Mouse (Mus musculus) WW6 (cell line): ENCODE results near the gene Drosha.
"Not testable (repeated sequence)": the region's sequence is repeated elsewhere in the genome, so short reads cannot be mapped to it uniquely, and the experiment has no call there.

Source experiments
- DNase-seq: peaks from one replicate; pipeline ENCODE4 v3.0.0-alpha.2; 2013; ENCODE audit warnings: low read depth, low spot score

Drosha gene

DNA sequence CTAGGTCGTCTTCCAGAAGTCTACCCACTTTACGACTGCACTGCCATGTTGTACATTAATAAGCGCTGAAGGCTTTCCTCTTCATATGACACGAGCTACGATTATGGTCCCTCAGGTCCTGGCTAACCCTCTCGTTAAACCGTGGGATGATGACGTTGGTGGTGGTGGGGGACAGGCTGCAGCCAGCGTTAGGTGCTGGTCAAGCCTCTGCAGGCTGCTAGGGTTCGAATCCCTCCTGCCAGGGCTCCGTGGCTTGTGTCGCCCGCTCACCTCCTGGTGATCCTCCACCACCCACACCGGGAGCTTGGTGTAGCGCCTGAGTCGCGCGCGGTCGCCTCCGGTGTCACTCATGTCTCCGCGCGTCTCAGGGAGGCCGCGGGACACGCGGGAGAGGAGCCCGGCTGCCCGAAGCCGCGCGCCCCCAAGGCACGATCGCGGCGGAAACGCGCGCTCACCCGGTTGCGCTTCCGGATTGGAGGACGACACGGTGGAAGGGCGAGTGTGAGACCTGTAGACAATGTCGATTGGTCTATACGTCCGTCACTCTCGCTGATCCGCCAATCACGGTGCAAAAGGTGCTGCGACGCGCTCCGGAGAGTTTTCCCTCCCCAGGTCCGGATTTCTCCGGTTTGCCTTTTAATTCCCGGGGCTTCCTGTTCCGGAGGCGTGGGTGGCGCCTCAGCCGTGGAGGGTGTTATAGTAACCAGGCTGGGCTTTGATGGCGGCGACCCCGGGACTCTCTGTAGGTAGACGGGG is at the start of gene Drosha, which contains the start of gene 6030458C11Rik:
Gene Drosha (plus strand): TSS at position 619 of the 756 bp plus-strand sequence.
Gene 6030458C11Rik (minus strand): TSS at position 453 of the 756 bp plus-strand sequence.
- peak; percentile 93 for DNase-seq

GRCm38 (mm10) chr15:12781296-12781695 is 43.3 kb upstream of the Drosha start:
- no peak for DNase-seq

DNA sequence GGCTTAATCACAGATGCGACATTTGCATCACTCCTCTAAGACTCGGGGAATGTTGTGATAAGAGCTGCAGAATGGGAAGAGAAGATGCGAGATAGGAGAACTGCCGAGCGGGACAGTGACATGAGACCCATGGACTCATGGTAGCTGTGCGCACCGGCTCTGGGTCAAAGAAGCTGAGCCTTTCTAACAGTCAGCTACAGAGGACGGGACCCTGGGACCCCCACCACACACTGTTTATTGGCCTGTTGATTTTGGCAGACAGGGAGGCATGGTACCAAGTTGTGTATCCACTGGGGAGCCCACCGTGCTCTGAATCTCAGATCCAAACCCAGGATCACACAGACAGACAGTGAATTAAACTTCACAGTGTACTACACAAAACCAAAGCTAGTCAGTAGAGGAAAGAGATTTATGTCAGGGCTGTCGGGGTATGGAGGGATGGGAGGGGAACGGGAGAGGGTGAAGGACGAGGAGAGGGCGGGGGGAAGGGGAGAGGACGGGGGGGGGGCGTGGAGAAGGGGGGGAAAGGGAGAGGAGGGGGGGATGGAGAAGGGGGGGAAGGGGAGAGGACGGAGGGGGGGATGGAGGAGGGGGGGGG is 42.8 kb upstream of the Drosha start:
- DNase-seq: no peak

- no peak for DNase-seq
Measured at GRCm38 (mm10) chr15:12788536-12788935, 36.1 kb upstream of the Drosha start.

DNA sequence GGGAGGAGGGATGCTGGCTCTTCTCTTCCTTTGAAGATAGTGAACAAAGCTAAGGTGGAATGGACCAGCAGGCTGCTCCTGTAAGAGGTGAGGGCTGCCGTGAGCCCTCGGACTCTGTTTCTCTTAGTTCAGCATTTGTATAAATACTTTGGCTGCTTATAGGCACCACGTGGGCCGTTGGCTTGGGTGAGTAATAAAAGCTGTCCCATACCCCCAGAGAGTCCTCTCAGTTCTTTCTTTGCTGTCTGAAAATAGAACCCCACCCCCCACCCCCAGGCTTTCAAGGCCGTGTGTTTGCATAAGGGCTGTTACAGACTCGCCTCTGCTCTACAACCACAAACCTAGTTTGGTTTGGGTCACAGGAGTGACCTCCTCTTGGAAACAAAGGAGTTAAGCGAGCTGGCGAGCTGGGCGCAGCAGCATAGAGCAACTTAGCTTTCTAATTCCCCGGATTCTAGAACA is 35.2 kb upstream of the Drosha start:
- DNase-seq: no peak

DNA sequence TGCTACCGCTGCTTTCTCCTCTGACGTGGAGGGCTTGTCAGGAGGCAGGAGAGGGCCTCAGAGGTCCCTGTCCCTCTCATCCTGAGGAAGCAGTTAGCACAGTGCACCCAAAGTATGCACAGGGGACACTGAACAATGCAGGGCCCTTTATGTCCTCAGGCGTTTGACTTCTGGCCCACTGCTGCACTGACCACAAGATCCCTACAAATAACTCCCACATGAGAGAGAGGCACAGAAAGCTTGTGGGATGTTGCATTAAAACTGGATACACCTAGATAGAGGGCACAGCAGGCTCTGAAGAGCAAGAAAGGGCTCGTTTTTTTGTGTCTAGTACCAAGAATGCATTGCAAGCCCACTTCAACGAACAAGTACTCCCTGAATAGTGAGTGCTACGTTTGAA is 30.3 kb upstream of the Drosha start:
- DNase-seq: no peak

GRCm38 (mm10) chr15:12795457-12795894 is 29.1 kb upstream of the Drosha start:
- DNase-seq: peak; percentile 55

DNA sequence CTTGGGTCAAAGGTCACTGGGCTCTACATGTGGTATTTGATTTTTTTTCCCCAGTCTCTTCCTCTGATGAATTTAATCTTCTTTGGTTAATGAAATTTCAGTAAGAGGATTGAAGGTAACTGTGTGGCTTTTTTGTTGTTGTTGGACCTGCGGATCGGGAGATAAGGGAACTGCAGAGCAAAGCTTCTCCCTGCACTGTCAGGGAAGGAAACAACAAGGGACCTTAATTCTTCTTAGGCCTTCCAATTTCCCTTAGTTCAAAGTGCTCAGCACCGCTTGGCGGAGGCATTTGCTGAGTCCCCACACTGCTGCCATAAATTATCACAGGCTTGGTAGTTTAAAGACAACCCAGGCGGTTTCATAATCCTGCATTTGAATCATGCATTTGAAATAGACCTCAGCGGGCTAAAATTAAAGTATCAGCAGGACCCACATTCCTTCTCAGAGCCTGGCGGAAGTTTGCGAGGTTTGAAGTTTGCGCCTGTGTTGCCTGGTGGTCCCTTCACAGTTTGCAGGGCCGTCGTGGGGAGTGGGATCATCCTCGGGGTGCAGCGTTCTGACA is 28.6 kb upstream of the Drosha start:
- DNase-seq: no peak

- no peak for DNase-seq
Measured at GRCm38 (mm10) chr15:12798043-12798442, 26.6 kb upstream of the Drosha start.

DNA sequence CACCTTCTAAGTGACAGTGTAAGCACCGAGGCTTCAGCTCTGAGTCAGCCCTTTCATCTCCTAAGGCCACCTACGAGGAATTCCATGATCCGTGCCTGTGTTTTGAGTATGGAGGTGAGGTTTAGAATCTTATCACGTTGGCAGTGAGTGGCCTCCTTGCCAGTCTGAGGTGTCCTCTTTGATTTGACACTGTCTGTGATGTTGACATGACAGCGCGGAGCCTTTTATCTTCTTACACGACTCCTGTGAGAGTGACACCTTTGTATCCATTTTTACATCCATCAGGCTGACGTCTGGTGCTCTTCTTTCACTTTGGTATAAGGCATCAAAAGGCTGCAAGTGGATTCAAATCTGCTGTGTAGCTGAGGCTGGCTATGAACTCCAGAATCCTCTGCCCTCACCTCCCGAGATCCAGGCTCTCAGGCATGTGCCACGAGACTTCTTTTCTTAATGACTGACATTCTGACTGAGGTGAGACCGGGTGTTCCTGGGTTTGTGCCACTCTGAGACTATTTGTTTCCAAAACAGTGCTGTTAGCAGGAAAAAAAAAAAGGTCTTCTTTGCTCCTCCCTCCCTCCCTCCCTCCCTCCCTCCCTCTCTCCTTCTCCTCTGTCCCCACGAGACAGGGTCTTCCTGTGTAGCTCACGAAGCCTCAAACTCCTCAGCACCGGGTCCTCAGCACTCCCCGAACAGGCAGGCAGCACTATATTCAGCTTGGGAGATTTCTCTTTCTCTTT is 24.0 kb upstream of the Drosha start:
- no peak for DNase-seq

GRCm38 (mm10) chr15:12801142-12801506 is 23.5 kb upstream of the Drosha start:
- DNase-seq: not testable (repeated sequence)

DNA sequence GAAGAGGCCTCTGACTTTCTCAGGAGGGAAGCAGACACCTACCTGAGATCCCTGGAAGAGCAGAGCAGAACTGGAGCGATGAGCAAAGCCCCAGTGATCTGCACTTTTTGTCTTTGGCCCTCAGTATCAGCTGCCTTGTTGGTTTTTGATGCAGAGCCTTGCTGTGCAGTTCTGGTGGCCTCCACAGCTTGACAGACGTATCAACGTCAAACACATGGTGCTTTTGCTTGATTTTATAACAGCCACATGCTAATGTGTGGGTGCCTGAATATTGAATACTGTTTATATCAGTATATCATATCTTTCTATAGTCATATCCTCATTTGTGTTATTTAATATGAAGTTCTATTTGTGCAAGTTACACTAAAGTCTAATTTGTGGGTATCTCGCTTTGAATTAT is 19.5 kb upstream of the Drosha start:
- no peak for DNase-seq

GRCm38 (mm10) chr15:12807088-12807487 is 17.5 kb upstream of the Drosha start:
- DNase-seq: no peak

DNA sequence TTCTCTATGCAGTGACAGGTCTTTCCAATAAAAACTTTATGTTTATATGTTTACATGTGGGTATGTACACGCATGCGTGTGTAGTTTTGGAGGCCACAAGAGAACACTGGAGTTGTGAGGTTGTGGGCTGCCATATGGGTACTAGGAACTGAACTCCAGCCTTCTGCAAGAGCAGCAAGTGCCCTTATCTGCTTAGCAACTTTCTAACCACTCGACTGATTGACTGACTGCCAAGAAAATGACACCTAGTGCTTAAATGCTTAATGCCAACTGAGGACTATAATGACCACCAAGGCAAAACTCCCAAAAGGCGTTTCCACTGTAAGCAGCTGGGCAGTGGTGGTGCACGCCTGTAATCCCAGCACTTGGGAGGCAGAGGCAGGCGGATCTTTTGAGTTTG is 15.3 kb upstream of the Drosha start:
- DNase-seq: no peak

DNA sequence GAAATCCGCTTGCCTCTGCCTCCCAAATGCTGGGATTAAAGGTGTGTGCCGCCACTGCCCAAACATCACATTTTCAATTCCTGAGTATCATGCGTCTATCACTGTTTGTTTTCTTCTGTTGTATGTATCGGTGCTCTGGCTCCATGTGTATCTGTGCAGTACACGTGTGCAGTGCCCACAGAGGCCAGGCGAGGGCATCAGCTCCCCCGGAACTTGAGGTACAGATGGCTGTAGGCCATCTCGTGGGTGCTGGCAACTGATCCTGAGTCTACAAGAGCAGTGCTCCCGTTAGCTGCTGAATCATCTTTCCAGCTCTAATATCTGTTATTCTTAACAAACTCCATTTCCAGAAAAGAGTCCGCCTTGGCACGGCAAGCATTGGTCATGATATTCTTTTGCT is 12.0 kb upstream of the Drosha start:
- no peak for DNase-seq

GRCm38 (mm10) chr15:12817592-12817991 is 7.0 kb upstream of the Drosha start:
- no peak for DNase-seq

- no peak for DNase-seq
Measured at GRCm38 (mm10) chr15:12822416-12823395, 1.9 kb upstream of the Drosha start.

DNA sequence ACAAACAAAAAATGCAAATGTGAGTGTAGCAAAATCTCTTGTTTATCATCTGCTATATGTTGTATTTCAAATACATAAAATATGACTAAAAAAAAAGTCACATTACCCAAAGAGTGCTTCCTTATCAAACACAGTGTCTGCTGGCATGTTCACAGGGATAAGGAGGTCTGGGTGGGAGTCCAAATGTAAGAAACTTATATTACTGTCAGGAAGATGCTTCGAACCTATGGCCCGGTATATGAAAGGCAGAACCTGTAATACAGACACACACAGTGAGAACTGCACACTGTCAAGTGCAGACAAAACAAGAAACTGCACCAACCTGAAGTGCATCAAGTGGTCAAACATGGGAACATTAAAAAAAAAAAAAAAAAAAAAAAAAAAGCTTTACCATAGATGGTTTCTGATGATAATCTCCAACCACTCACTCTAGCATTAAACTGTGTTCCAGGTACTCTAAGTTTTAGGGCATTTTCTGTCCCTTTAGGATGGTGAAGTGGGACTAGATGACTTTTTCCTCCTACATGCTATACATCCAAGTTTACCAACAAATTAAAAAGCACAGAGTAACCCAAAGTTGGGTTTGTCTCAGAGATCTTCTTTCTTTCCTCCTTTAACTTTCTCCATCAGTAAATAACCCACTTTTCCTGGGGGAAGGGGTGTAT is 1.0 kb upstream of the Drosha start:
- no peak for DNase-seq

- DNase-seq: no peak
Measured at GRCm38 (mm10) chr15:12824965-12825364, 350 bp downstream of the Drosha start.

GRCm38 (mm10) chr15:12825408-12825807 is 793 bp downstream of the Drosha start:
- DNase-seq: no peak
